Mouse (Mus musculus) adrenal gland, postnatal 4 days (tissue): Measurements from ENCODE around the gene Sik3. TPM values are rescaled to one million over a fixed set of nuclear protein-coding genes. Genes with fewer than 3 reads are reported as not detected.
"Not testable (repeated sequence)": the region's sequence is repeated elsewhere in the genome, so short reads cannot be mapped to it uniquely, and the experiment has no call there.

ENCODE experiments used
- DNase-seq, 2 experiments: peaks; one replicate each; pipeline ENCODE4 v3.0.0; 2021 to 2022; ENCODE audit warnings: low spot score in 2 of 2, mixed read lengths in 2 of 2
- total RNA-seq, 2 experiments: library from RNA; stranded (reverse); gene quantifications; 2 replicates each; pipeline ENCODE4 v1.2.3; 2021

The Sik3 gene
- total RNA-seq, 2 experiments from 2014 or later, result 61.9 to 69.3 TPM

DNA sequence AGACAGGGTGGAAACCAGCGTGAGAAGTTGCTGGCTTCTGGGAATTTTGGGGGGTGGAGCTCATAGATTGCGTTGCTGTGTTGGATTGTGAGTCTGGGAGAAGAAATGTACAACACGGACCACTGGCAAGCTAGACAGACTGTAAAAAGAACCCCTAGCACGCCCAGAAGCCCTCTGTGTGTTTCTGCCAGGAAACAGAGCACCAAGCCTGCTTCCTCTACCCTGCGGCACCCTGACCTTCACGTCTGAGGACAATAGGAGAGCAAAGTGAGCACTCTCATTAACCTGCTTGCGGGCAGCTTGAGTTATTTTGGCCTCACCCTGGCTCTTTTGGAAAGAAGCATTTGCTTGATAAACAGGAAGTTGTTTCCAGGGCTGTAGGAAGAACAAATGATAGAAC is 137.5 kb downstream of the Sik3 start:
- no peak for DNase-seq

GRCm38 (mm10) chr9:46150890-46151703 is 138.5 kb downstream of the Sik3 start:
- no peak for DNase-seq

DNA sequence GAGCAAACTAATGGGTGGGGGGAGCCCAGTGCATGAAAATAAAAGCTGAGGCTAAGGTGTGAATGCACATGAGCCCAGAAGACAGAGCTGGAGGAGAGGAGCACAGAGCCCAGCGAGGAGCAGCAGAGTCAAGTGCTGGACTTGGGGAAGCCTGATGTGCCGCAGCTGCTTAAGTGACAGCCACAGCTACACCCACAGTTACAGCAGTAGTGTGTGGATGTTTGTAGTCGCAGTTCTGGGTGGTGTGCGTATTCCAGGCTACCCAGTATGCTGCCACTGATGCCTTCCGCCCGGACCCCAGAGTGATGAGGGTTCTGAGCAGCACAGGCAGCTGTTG is 139.1 kb downstream of the Sik3 start:
- DNase-seq, result no peak

DNA sequence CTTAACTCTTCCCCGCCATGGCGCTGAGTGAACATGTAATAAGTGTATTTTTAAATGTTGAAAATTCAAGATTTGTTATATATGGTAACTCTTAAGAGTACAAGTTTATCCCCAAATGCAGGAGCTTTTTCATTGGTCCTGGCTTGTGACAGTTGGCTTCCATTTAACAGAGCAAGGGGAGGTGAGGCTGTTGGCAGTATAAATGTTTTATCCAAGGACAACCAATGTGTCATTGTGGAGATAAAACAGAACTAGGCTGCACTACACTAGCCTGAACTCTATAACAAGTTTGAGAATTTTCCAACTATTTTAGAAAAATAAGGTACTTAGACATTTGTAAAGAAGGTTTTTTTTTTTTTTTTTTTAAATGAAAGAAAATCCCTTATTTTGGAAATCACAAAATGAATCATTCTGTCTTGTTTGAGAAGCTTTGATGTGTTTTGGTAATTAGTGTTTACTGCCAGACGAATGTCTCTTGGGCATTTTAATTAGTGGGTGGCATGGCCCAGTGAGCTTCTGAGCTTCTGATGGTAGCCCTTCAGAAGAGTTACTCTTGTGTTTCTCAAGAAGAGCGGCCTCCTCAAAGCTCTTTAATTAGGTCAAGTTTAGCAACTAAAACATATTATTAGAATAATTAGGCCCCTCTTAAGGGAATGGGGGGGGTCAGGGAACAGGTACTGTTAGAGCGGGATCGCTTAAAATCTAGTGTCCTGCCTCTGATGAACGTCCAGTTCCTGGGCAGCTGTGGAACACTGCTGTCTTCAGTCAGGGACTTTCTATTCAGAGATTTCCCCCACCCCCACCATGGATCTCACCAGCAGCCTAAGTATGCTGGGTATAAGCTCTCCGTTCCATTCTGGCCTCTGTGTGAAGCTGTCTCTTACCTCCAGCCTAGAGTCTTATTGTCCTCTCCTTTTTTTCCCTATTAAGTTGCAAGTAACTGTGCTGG is 139.7 kb downstream of the Sik3 start:
- no peak for DNase-seq

GRCm38 (mm10) chr9:46154469-46154868 is 141.8 kb downstream of the Sik3 start:
- DNase-seq, result no peak

DNA sequence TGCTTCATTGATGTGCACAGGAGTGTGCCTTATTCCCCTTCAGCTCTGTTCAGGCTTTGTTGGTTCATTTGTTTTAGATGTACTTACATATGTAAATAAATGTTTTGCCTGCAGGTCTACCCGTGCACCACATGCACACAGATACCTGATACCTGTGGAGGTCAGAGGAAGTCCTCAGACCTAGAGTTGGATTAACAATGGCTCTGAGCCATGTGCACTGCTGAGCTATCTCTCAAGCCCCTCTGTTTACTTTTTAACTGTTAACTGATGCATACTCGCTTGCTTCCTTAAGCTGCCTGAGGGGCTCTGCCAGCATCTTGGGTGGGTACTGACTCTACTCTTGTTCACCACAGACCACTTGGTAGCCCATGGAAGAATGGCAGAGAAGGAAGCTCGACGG is 142.4 kb downstream of the Sik3 start:
- DNase-seq, result no peak

GRCm38 (mm10) chr9:46155818-46156217 is 143.2 kb downstream of the Sik3 start:
- DNase-seq, result not testable (repeated sequence)

- no peak for DNase-seq
These were observed 144.1 kb downstream of the Sik3 start for GRCm38 (mm10) chr9:46156711-46157110.

DNA sequence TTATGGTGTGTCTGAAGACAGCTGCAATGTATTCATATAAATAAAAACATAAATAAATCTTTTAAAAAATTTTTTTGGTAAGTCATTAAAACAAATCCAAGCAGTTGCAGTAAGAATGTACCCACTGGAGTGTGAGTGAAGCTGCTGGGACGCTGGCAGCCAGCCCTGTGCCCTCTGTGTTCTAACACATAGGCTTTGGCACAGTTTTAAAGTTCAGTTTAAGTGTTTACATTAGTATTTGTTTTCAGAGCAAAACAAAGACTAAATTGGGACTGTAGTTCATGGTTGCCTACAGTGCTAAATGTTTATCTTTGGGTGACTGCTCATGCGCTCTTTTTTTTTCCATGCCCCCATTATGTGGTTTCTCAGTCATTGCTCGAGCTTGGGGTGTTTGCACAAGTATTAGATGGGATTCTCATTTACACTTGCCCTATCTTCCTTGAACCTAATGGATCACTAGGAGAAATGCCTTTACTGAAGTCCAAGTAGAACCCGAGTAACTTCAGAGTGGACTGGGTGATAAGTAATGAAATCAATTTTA is 145.7 kb downstream of the Sik3 start:
- no peak for DNase-seq

DNA sequence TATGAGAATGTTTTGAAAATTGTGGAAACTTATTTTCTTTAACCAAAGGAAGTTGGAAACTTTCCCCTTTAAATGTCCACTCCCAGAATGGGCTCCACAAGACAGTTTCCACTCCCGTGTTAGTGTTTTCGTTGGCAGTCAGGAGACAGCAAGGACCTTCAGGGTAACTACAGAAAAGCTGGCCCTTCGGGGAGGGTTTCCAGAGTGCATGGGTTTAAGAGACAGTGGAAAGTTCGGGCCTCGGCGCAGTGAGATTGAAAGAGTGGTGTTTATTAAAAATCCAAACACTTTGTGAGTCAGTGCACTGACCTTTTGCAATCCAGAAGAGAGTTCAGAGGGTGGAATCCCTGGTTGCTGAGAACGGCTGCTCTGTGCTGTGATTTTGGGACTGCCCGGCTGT is 150.8 kb downstream of the Sik3 start:
- DNase-seq, result no peak

DNA sequence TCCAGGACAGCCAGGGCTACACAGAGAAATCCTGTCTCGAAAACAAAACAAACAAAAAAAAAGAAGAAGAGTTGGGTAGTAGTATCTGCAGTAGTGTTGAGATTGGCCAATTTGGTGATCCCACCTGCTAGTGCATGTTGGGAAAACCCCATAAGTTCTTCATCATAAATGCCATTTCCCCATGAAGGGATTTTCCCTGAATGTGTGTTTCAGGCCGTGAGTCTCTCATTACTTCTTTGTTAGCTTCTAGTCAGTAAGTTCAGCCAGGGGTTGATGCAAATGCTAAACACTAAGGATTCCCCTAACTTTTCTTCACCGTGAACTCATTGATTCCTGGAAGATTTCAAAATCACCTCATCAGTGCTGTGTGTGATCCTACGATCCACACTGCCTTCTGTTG is 156.2 kb downstream of the Sik3 start:
- DNase-seq, result no peak

- DNase-seq, result no peak
These were observed 159.6 kb downstream of the Sik3 start for GRCm38 (mm10) chr9:46172251-46172650.

- DNase-seq, result no peak
These were observed 160.3 kb downstream of the Sik3 start for GRCm38 (mm10) chr9:46172953-46173352.

- no peak for DNase-seq
These were observed 161.3 kb downstream of the Sik3 start for GRCm38 (mm10) chr9:46173919-46174318.

DNA sequence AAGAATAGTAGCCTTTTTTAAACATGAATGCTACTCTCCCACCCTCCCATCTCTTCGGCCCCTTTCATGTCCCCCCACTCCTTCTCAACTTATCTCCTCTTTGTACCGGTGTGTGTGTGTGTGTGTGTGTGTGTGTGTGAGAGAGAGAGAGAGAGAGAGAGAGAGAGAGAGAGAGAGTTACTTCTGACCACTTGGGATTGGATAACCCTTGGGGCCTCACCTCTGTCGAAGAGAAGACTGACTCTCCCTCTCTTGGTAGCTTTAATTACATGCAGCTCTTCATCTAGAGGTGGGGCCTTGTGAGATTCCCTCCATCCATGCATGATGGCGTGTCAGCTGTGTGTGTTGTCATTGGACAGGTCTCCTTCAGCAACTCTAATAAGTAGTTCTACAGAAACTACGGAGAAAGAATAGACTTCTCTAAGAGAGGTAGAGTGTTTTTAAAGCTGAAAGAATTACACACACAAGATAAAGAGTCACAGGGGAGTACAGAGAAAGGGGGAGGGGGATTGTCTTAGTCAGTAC is 162.2 kb downstream of the Sik3 start:
- no peak for DNase-seq

DNA sequence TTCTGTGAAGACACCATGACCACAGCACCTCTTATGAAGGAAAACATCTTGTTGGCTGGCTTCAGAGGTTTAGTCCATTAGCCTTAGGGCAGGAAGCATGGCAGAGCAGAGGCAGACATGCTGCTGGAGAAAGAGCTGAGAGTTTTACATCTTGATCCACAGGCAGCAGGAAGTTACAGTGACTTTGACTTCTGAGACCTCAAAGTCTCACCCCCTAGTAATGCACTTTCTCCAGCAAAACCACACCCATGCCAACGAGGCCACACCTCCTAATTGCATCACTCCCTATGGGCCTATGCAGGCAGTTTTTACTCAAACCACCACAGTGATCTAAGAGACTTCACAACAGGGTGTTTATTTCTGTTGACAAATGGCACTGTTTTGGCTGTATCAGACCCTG is 162.7 kb downstream of the Sik3 start:
- no peak for DNase-seq

GRCm38 (mm10) chr9:46175938-46176375 is 163.3 kb downstream of the Sik3 start:
- no peak for DNase-seq

- no peak for DNase-seq
These were observed 164.0 kb downstream of the Sik3 start for GRCm38 (mm10) chr9:46176613-46177012.

DNA sequence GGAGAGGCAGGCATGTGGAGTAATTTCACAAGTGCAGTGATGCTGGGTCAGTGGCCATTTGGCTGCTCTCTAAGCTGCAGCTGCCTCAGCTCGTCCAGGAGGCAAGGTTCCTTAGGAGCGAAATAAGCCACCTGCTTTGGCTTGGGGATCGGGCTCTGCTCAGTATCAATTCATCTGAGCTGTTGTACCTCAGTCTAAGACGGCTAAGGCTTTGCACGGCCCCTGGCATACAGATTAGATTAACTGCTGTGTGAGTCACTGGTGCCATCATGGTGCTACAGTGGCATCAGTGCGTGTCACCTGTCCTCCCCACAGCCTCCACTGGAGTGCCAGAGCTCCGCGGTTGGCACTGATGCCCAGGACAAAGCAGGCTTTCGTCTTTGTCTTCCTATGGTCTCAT is 166.0 kb downstream of the Sik3 start:
- DNase-seq, result no peak

- DNase-seq, result no peak
These were observed 168.7 kb downstream of the Sik3 start for GRCm38 (mm10) chr9:46181297-46181696.

DNA sequence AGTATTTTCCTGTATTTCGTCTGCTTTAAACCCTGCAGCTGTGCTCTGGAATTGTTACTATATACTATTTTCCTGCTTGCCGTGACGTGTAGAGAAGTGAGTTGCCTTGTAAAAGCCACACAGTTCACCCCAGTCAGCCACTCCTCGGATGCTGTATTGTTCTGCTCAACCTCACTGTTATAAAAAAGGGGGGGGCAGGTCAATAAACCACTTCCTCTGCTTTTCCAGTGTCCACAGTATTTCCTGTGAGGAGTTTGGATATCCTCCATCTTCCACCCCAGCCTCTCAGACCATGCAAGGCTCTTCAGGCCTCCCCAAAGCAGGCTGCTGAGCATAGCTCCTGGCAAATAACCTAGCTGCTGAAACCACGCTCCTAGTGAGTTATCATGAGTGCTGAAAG is 171.9 kb downstream of the Sik3 start:
- DNase-seq, result no peak

DNA sequence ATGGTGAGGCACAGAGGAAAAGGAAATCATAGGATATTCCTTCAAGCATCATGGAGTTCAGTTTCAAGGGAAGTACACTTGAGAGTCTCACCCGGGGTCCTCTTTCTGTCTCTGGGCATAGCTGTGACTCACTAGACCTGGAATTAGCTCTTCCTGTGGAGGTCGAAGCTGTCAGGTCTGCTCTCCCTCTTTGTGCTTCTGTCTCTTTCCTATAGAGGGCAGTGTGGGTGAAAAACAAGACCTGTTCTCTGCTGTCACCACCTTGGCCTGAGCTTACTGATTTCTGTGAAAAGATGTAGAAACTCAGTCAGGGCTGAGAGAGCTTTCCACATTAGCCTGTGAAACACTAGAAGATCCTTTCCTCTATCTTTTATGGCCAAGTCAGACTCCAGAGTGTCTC is 172.6 kb downstream of the Sik3 start:
- no peak for DNase-seq
